ENCODE assay signal across 16 mouse cellular contexts in the genomic region with DNA sequence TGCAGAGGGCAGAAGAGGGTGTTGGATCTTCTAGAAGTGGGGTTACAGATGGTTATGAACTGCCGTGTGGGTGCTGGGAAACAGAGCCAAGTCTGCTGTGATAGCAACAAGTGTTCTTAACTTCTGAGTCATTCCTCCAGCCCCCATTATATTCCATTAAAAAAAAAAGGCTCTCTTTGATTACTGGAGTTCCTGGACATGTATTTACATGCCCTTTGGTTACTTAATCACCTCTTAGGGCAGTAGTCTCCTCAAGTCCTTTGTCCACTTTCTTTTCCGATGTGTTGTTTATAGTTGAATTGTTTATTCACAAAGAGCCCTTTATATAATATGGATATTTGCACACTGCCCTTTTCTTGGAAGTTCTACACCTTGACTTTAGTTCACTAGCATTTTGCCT.
"Had no signal": no experiment of that assay in that cellular context is flagged by ENCODE, and none has a peak within 500 bp of the region (broad histone marks: within the 10 kb centered on the region; RNA-seq: fewer than 3 reads in every experiment).

No protein-coding gene starts in this region.

- H3K4me3 ChIP-seq: liver, embryonic 13.5 days; liver, embryonic 15.5 days; megakaryocyte, embryonic 14.5 days; midbrain, embryonic 13.5 days; midbrain, embryonic 15.5 days; neural tube, embryonic 12.5 days had no signal

- H3K27me3 ChIP-seq: liver, embryonic 13.5 days; liver, embryonic 15.5 days; midbrain, embryonic 13.5 days; midbrain, embryonic 15.5 days; neural tube, embryonic 12.5 days had no signal

- H3K9ac ChIP-seq: liver, embryonic 13.5 days; liver, embryonic 15.5 days; liver, postnatal 0 days; lung, embryonic 14.5 days; midbrain, embryonic 13.5 days; midbrain, embryonic 15.5 days; neural tube, embryonic 12.5 days had no signal

- H3K9me3 ChIP-seq: liver, embryonic 13.5 days; liver, embryonic 15.5 days; midbrain, embryonic 13.5 days; midbrain, embryonic 15.5 days; neural tube, embryonic 12.5 days had no signal

- DNase-seq: liver, embryonic 13.5 days; liver, postnatal 0 days; lung, embryonic 14.5 days; right cerebral cortex, postnatal 14 days; spleen, adult 18-20 months; thymus, adult 18-20 months; thymus, postnatal 14 days; thymus, postnatal 36 days had no signal

- H3K36me3 ChIP-seq: liver, embryonic 13.5 days; liver, embryonic 15.5 days; midbrain, embryonic 13.5 days; midbrain, embryonic 15.5 days; neural tube, embryonic 12.5 days had no signal

- H3K4me2 ChIP-seq: liver, embryonic 11.5 days; liver, embryonic 13.5 days; liver, embryonic 15.5 days; lung, embryonic 14.5 days; midbrain, embryonic 11.5 days; midbrain, embryonic 13.5 days; midbrain, embryonic 15.5 days; neural tube, embryonic 12.5 days had no signal

- H3K27ac ChIP-seq: liver, embryonic 13.5 days; liver, embryonic 15.5 days; macrophage; midbrain, embryonic 13.5 days; midbrain, embryonic 15.5 days; neural tube, embryonic 12.5 days had no signal

- ATAC-seq: liver, postnatal 0 days; midbrain, embryonic 13.5 days; midbrain, embryonic 15.5 days had no signal
